Mouse (Mus musculus): ENCODE results near the gene Serf2.
A peak's percentile ranks its signal among the peaks of the same experiment; 100 is the strongest.

The Serf2 gene

DNA sequence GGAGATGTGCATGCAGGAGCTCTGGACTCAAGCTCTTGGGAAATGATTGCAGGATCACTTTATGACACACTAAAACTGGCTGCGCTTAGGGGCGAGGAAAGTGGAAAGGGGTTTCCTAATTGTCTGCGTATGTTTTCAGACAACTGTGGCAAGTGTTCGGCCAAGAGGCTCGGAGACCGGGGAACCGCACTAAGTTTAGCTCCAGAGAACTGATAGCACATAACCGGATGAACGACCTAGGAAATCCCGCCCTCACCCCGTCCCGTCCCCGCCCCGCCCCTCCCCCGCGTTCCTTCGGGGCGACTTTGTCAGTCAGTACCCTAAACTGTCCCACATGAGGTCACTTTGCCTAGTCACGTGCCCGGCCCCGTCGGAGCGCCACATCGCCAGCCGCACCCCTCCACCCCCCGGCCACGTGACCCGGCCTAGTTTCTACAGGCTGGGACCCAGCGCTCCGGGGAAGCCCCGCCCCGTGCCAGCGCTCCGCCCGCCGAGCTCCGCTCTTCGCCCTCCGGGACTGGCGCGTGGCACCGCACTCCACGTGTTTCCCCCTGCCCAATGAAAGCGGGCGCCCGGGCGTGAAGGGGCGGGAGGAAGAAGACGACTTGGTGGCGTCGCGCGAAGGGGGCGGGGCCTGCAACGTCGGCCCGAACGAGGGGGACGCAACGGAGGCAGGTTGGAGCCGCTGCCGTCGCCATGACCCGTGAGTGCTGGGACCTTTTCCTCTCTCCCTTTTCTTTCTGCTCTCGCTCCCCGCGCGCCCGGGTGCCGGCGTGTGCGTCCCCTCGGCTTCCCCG lies at the start of gene Serf2:
Serf2 (plus strand) TSS at position 457 of the 797 bp plus-strand sequence.
- peak; percentile 99 for DNase-seq (ENCODE audit: low read depth, low spot score)

GRCm38 (mm10) chr2:121403296-121403695 lies 45.7 kb upstream of the Serf2 start:
- no peak for DNase-seq (ENCODE audit: low read depth, low spot score)

GRCm38 (mm10) chr2:121408160-121408559 lies 40.8 kb upstream of the Serf2 start:
- DNase-seq (ENCODE audit: low read depth, low spot score): peak; percentile 57

DNA sequence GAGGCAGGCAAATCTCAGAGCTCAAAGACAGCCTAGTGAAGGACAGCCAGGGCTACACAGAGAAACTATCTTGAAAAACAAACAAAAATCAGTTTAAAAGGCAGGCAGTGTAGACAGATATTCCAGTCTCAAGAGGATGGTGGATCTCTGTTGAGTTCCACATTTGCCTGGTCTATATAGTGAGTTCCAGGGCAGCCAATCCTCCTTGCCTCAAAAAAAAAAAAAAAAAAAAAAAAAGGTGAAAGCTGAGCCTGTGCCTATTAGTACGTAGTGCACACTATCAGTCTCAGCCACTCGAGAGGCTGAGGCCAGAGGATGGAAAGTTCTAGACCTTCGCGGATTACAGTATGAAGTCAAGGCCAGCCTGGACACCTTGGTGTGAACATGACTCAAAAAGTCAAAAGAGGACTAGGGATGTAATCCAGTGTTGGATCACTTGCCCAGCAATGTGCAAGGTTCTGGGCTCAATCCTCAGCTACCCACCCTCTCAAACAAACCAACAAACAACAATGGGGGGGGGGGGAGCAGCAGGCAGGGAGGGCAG lies 36.1 kb upstream of the Serf2 start:
- DNase-seq (ENCODE audit: low read depth, low spot score): no peak

DNA sequence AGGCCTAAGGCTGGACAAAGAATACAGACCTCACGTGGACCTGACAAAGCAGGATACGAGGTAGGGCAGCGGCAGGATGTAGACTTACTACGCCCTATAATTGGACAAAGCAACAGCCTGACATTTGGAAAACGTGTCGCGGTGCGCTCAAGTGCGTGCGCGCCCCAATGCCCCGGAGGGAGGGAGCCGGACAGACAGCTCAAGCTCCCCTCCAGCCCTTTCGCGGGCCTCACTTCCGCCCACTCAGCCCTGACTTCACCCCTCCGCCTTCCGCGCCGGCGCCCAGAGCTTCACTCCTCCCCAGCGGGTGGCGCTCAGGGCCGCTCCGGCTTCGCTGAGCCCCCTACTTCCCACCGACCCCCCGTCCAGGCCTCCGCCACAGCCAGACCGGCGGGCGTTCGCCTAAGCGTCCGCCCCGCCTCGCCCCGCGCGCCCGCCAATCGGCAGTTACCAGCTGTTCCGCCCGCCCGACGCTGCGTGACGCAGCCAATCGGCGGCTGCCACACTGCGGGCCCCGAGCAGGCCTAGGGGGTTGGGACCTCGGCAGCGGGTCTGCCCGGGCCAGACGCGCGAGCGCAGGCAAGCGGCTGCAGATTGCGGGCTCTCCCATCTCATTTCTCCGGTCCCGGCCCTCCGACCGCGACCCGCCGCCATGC lies 35.5 kb upstream of the Serf2 start, which contains the start of the genes Pdia3 and Catsper2:
Pdia3 (plus strand) TSS at position 389 of the 656 bp plus-strand sequence.
Catsper2 (minus strand) TSS at position 406 of the 656 bp plus-strand sequence.
- peak; percentile 98 for DNase-seq (ENCODE audit: low read depth, low spot score)

- peak; percentile 71 for DNase-seq (ENCODE audit: low read depth, low spot score)
These were observed 34.8 kb upstream of the Serf2 start for GRCm38 (mm10) chr2:121414139-121414685.

- no peak for DNase-seq (ENCODE audit: low read depth, low spot score)
These were observed 33.9 kb upstream of the Serf2 start for GRCm38 (mm10) chr2:121415103-121415502.

DNA sequence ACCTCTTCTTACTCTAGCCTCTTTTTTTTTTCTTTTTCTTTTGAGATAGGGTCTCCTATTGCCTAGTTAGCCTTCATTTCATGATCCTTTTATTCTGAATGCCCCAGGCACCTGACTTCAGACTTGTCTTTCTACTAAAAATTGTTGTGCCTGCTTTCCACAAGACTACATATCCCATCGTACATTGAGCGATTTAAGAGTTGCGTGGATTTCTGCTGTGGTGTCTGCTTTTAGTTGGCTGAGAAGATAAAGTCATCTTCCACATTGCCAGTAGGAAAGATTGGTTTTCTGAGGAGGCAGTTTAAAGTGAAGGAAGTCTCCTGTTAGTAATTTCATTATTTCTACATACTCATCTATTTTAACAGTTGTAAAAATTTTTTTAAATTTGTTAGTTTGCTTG lies 33.4 kb upstream of the Serf2 start:
- DNase-seq (ENCODE audit: low read depth, low spot score): peak; percentile 56

- DNase-seq (ENCODE audit: low read depth, low spot score): no peak
These were observed 32.6 kb upstream of the Serf2 start for GRCm38 (mm10) chr2:121416356-121416755.

DNA sequence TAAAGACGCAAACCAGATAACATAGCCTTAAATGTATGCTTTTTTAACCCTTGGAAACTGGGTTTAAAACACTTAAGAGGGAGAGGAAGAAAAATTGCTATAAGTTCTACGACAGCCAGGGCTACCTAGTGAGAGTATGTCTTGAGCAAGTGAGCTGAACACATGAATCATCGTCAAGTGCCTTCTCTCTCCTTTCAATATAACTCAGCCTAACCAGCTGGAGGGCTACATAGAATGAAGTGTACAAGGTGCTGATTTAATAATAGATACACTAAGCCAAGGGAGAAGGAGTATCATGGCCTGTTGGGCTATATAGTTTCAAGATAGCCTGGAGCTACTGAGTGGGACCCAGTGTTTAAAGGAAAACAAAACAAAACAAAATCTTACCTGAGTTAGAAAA lies 30.5 kb upstream of the Serf2 start:
- no peak for DNase-seq (ENCODE audit: low read depth, low spot score)

DNA sequence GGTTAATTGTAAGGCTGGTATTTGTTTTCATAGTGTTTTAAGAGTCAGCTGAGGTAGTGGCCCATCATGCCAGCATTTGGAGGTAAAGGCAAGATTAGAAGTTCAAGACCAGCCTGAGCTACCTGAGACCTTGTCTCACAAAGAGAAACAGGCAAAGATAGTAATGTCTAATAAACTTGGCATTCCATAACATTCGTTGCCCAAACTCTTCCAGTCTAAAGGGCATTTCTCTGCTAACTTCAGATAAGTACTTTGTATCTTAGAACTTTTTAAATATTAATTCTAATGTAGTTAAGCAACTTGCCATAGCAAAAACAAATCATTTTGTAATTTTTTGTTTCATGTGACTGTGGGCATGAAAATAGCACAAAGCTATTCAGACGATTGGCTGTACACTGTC lies 25.8 kb upstream of the Serf2 start:
- no peak for DNase-seq (ENCODE audit: low read depth, low spot score)

DNA sequence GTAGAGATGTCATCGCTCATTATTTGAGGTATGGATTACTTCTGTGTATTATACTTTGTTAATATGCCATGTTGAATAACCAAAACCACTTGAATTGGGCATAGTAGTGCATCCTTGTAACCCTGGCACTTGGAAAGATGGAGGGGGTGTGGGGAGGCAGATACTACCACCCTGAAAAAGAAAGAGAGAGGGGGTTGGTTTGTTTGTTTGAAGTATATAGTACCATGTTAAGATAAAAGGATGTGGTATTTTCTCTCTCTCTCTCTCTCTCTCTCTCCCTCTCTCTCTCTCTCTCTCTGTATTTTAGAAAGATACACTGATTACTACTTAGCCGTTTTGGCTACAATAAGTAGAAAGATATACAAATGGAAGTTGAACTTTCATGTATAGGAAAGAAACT lies 23.1 kb upstream of the Serf2 start:
- DNase-seq (ENCODE audit: low read depth, low spot score): no peak

DNA sequence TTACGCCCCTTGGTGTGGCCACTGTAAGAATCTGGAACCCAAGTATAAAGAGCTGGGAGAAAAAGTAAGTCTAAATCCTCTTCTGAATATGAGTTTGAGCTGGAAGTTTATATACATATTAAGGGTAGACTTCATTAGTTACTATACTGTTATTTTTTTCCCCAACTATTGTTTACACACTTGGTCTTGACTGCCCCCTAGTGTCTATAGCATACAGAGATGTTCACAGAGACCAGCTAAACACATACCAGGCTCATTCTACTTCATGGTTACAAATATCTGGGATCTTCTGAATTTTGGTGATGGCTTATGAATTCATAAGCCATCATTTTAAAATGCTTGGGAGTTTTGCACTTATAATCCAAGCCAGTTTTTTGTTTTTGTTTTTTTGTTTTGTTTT lies 14.1 kb upstream of the Serf2 start:
- DNase-seq (ENCODE audit: low read depth, low spot score): peak; percentile 28

DNA sequence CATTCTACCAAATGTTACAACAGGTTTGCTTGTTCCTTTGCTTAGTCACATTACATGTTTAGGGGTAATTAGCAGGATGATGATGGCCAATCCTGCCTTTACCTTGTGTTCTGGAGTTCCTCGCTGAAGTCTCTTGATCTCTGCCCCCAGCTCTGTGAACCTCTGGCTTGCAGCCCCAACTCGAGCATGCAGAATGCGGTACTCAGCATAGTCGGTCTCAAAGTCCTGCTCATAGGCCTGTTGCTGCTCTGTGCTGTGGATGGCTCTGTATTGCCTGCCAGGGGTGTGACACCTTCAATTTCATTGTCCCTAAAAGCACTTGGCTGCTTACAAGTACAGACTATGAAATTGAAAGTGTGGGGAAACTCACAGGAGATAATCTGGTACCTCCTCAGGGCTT lies 9.2 kb upstream of the Serf2 start:
- no peak for DNase-seq (ENCODE audit: low read depth, low spot score)

GRCm38 (mm10) chr2:121440834-121441605 lies 8.0 kb upstream of the Serf2 start:
- DNase-seq (ENCODE audit: low read depth, low spot score): no peak

GRCm38 (mm10) chr2:121441800-121442199 lies 7.2 kb upstream of the Serf2 start:
- no peak for DNase-seq (ENCODE audit: low read depth, low spot score)

GRCm38 (mm10) chr2:121442259-121443067 lies 6.5 kb upstream of the Serf2 start:
- DNase-seq (ENCODE audit: low read depth, low spot score): peak; percentile 43

- peak; percentile 28 for DNase-seq (ENCODE audit: low read depth, low spot score)
These were observed 6.0 kb upstream of the Serf2 start for GRCm38 (mm10) chr2:121443068-121443349.

DNA sequence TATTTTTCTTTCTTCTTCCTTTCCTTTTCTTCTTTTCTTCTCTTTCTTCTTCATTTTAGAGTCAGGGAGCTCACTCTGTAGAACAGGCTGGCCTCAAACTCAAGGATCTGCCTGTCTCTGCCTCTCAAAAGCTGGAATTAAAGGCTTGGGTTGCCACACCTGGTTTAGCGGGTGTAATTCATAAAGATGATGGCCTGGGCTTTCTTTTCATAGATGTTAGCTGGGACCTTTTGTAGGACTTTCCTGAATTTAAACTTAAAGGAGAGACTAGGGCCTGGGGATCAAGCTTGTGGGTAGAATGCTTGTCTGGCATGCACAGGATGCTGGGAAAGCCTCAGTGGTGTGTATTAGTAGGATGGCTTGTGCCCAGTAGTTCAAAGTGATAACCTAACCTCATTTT lies 4.8 kb upstream of the Serf2 start, which contains the start of gene Ell3:
Ell3 (minus strand) TSS at position 101 of the 400 bp plus-strand sequence.
- DNase-seq (ENCODE audit: low read depth, low spot score): no peak

GRCm38 (mm10) chr2:121445117-121445516 lies 3.9 kb upstream of the Serf2 start:
- DNase-seq (ENCODE audit: low read depth, low spot score): no peak

GRCm38 (mm10) chr2:121446506-121446905 lies 2.5 kb upstream of the Serf2 start:
- DNase-seq (ENCODE audit: low read depth, low spot score): no peak
